Mouse (Mus musculus) stomach, embryonic 14.5 days (tissue): ENCODE data around the gene Lcorl. TPM values are rescaled to one million over a fixed set of nuclear protein-coding genes. Genes with fewer than 3 reads are reported as not detected.
A peak's percentile ranks its signal among the peaks of the same experiment; 100 is the strongest.

Experiments used
- ATAC-seq: fragments of 200-750 bp; cut with Nextera tagmentation; 2 replicates; pipeline ENCODE4 v1.8.0; 2017; ENCODE audit warnings: low read depth, moderate TSS enrichment; ENCODE audit not compliant: insufficient number of reproducible peaks, insufficient read depth, low FRiP score
- H3K27ac ChIP-seq: fragments of 300-500 bp; sonication (generic); 2 replicates; pipeline ENCODE4 v1.5.1; 2014; ENCODE audit warnings: mild to moderate bottlenecking, low read length, moderate library complexity, mixed read lengths
- H3K27me3 ChIP-seq: fragments of 300-500 bp; sonication (generic); 2 replicates; pipeline ENCODE4 v1.6.1; 2014; ENCODE audit warnings: low read length, control low read depth, mixed read lengths; ENCODE audit not compliant: control insufficient read depth, insufficient read depth
- H3K36me3 ChIP-seq: fragments of 300-500 bp; sonication (generic); 2 replicates; pipeline ENCODE4 v1.6.1; 2014; ENCODE audit warnings: mild to moderate bottlenecking, control low read depth, low read length, moderate library complexity, mixed read lengths; ENCODE audit not compliant: control insufficient read depth, insufficient read depth
- H3K4me1 ChIP-seq: fragments of 300-500 bp; sonication (generic); 2 replicates; pipeline ENCODE4 v1.6.1; 2014; ENCODE audit warnings: low read length, control low read depth, mixed read lengths; ENCODE audit not compliant: control insufficient read depth, insufficient read depth
- H3K4me2 ChIP-seq: fragments of 300-500 bp; sonication (generic); replicated peaks from 2 replicates; pipeline ENCODE4 v1.6.1; 2014; ENCODE audit warnings: low read depth, low read length, control low read depth
- H3K4me3 ChIP-seq: fragments of 300-500 bp; sonication (generic); 2 replicates; pipeline ENCODE4 v1.5.1; 2014; ENCODE audit warnings: low read depth, low read length, control low read depth
- H3K9ac ChIP-seq: fragments of 300-500 bp; sonication (generic); replicated peaks from 2 replicates; pipeline ENCODE4 v1.6.1; 2014; ENCODE audit warnings: low read depth, mild to moderate bottlenecking, control low read depth, low read length, moderate library complexity, mixed read lengths
- H3K9me3 ChIP-seq: fragments of 300-500 bp; sonication (generic); 2 replicates; pipeline ENCODE4 v1.6.1; 2016; ENCODE audit warnings: low read depth, low read length, control low read depth; ENCODE audit not compliant: control insufficient read depth
- WGBS: fragments of 180-500 bp; shearing (Covaris S2); extraction: QIAGEN DNeasy Blood & Tissue Kit; methylation state at CpG from one replicate; pipeline ENCODE4 v1.1.7; 2014; 5-methylcytosine and 5-hydroxymethylcytosine counted together
- polyA plus RNA-seq: library from polyadenylated mRNA; unstranded; fragments of >200 nt; fragmentation: Nextera tagmentation; extraction: Ambion mirVana; gene quantifications from 2 replicates; pipeline ENCODE4 v1.2.1, GENCODE M21; 2014

The Lcorl gene
- polyA plus RNA-seq, 1 experiment from 2014 or later, result 40.9 TPM

GRCm38 (mm10) chr5:45858368-45858767, 953 bp upstream of the Lcorl start:
- Histone ChIP-seq H3K9me3 (no peaks in the 10 kb centered on the region), H3K4me1 (0 out of 2 replicates have a peak, but pooled peaks cover 2% of the 10 kb centered on the region), H3K27ac (no peak overlapping the region), H3K27me3 (no peaks in the 10 kb centered on the region), H3K4me3 (peak overlapping the region; percentile 95; the same call in 1 of the 2 replicates), H3K9ac (no peak overlapping the region), H3K4me2 (peak overlapping the region; percentile 72), H3K36me3 (no peaks in the 10 kb centered on the region)
- 83% methylated on average over 2 of the region's 2 CpGs for WGBS
- ATAC-seq, result no peak

GRCm38 (mm10) chr5:45856876-45857253, 550 bp downstream of the Lcorl start:
- 1% methylated on average over 26 of the region's 56 CpGs for WGBS
- peak; percentile 1; the same call in 1 of the 2 replicates for ATAC-seq

GRCm38 (mm10) chr5:45856303-45856821, 1.1 kb downstream of the Lcorl start:
- no peaks in the 10 kb centered on the region for H3K36me3 ChIP-seq
- peak; percentile 29; the same call in 1 of the 2 replicates for ATAC-seq
- no peaks in the 10 kb centered on the region for H3K27me3 ChIP-seq
- under 1% methylated on average over 29 of the region's 37 CpGs for WGBS
- 0 out of 2 replicates have a peak, but pooled peaks cover 2% of the 10 kb centered on the region for H3K4me1 ChIP-seq
- H3K27ac ChIP-seq, result peak overlapping the region; percentile 98
- H3K4me2 ChIP-seq, result peak overlapping the region; percentile 71
- H3K4me3 ChIP-seq, result peak overlapping the region; percentile 95
- H3K9ac ChIP-seq, result peak overlapping the region; percentile 95
- H3K9me3 ChIP-seq, result no peaks in the 10 kb centered on the region

More at GRCm38 (mm10) chr5:45856876-45857253, 550 bp downstream of the Lcorl start:
- Histone ChIP-seq H3K4me2 (peak overlapping the region; percentile 71), H3K9ac (peak overlapping the region; percentile 95), H3K9me3 (no peaks in the 10 kb centered on the region), H3K27me3 (no peaks in the 10 kb centered on the region), H3K4me3 (peak overlapping the region; percentile 95), H3K27ac (peak overlapping the region; percentile 98), H3K36me3 (no peaks in the 10 kb centered on the region), H3K4me1 (0 out of 2 replicates have a peak, but pooled peaks cover 2% of the 10 kb centered on the region)

- Histone ChIP-seq H3K4me2 (peak overlapping the region; percentile 71), H3K27ac (peak overlapping the region; percentile 98), H3K36me3 (no peaks in the 10 kb centered on the region), H3K9ac (peak overlapping the region; percentile 95), H3K4me1 (0 out of 2 replicates have a peak, but pooled peaks cover 2% of the 10 kb centered on the region), H3K9me3 (no peaks in the 10 kb centered on the region), H3K4me3 (peak overlapping the region; percentile 95), H3K27me3 (no peaks in the 10 kb centered on the region)
- ATAC-seq, result 0 out of 2 replicates have a peak, but pooled peaks have one; percentile 1
- WGBS, result 20% methylated on average over 21 of the region's 21 CpGs
Observed at GRCm38 (mm10) chr5:45855526-45856302, 1.7 kb downstream of the Lcorl start.

GRCm38 (mm10) chr5:45844723-45845122, 12.7 kb downstream of the Lcorl start:
- Histone ChIP-seq H3K4me3 (no peak overlapping the region), H3K4me1 (no peaks in the 10 kb centered on the region), H3K9ac (no peak overlapping the region), H3K27me3 (no peaks in the 10 kb centered on the region), H3K27ac (no peak overlapping the region), H3K9me3 (no peaks in the 10 kb centered on the region), H3K36me3 (no peaks in the 10 kb centered on the region), H3K4me2 (no peak overlapping the region)
- no peak for ATAC-seq
- 92% methylated on average over 6 of the region's 6 CpGs for WGBS

GRCm38 (mm10) chr5:45835131-45835530, 22.3 kb downstream of the Lcorl start:
- Histone ChIP-seq H3K4me3 (no peak overlapping the region), H3K27me3 (no peaks in the 10 kb centered on the region), H3K4me1 (no peaks in the 10 kb centered on the region), H3K4me2 (no peak overlapping the region), H3K9ac (no peak overlapping the region), H3K27ac (no peak overlapping the region), H3K36me3 (no peaks in the 10 kb centered on the region), H3K9me3 (no peaks in the 10 kb centered on the region)
- ATAC-seq, result no peak
- WGBS, result 88% methylated on average over 2 of the region's 2 CpGs

- Histone ChIP-seq H3K4me1 (no peaks in the 10 kb centered on the region), H3K36me3 (no peaks in the 10 kb centered on the region), H3K4me2 (no peak overlapping the region), H3K27me3 (no peaks in the 10 kb centered on the region), H3K4me3 (no peak overlapping the region), H3K9me3 (peaks cover 6% of the 10 kb centered on the region; the same call in 1 of the 2 replicates), H3K27ac (no peak overlapping the region), H3K9ac (no peak overlapping the region)
- WGBS, result 92% methylated on average over 4 of the region's 4 CpGs
- no peak for ATAC-seq
Observed at GRCm38 (mm10) chr5:45811527-45811926, 45.9 kb downstream of the Lcorl start.

GRCm38 (mm10) chr5:45791864-45792263, 65.6 kb downstream of the Lcorl start:
- H3K27ac ChIP-seq, result no peak overlapping the region

More at GRCm38 (mm10) chr5:45791864-45792263, 65.6 kb downstream of the Lcorl start:
- Histone ChIP-seq H3K4me3 (no peak overlapping the region), H3K9ac (no peak overlapping the region), H3K36me3 (no peaks in the 10 kb centered on the region), H3K9me3 (no peaks in the 10 kb centered on the region), H3K27me3 (no peaks in the 10 kb centered on the region), H3K4me1 (no peaks in the 10 kb centered on the region), H3K4me2 (no peak overlapping the region)
- WGBS, result 86% methylated on average over 7 of the region's 7 CpGs
- no peak for ATAC-seq
